Mouse (Mus musculus) intestine, embryonic 15.5 days (tissue): ENCODE data around the gene Serpina1a. TPM values are rescaled to one million over a fixed set of nuclear protein-coding genes. Genes with fewer than 3 reads are reported as not detected.
"Not testable (repeated sequence)": the region's sequence is repeated elsewhere in the genome, so short reads cannot be mapped to it uniquely, and the experiment has no call there.

Experiments
- ATAC-seq: fragments of 200-750 bp; cut with Nextera tagmentation; 2 replicates; pipeline ENCODE4 v1.8.0; 2017; ENCODE audit warnings: moderate TSS enrichment, moderate library complexity
- H3K27ac ChIP-seq: fragments of 300-500 bp; sonication (generic); 2 replicates; pipeline ENCODE4 v1.5.1; 2015; ENCODE audit warnings: mild to moderate bottlenecking, inconsistent platforms
- H3K27me3 ChIP-seq: fragments of 300-500 bp; sonication (generic); replicated peaks from 2 replicates; pipeline ENCODE4 v1.6.1; 2015; ENCODE audit warnings: inconsistent platforms
- H3K36me3 ChIP-seq: fragments of 300-500 bp; sonication (generic); 2 replicates; pipeline ENCODE4 v1.6.1; 2015; ENCODE audit warnings: inconsistent platforms
- H3K4me1 ChIP-seq: fragments of 300-500 bp; sonication (generic); replicated peaks from 2 replicates; pipeline ENCODE4 v1.6.1; 2015; ENCODE audit warnings: inconsistent platforms
- H3K4me2 ChIP-seq: fragments of 300-500 bp; sonication (generic); replicated peaks from 2 replicates; pipeline ENCODE4 v1.6.1; 2015; ENCODE audit warnings: mild to moderate bottlenecking, inconsistent platforms
- H3K4me3 ChIP-seq: fragments of 300-500 bp; sonication (generic); replicated peaks from 2 replicates; pipeline ENCODE4 v1.5.1; 2015; ENCODE audit warnings: inconsistent platforms
- H3K9ac ChIP-seq: fragments of 300-500 bp; sonication (generic); 2 replicates; pipeline ENCODE4 v1.6.1; 2015; ENCODE audit warnings: inconsistent platforms
- H3K9me3 ChIP-seq: fragments of 300-500 bp; sonication (generic); 2 replicates; pipeline ENCODE4 v1.6.1; 2016; ENCODE audit warnings: inconsistent platforms
- WGBS: fragments of 180-500 bp; shearing (Covaris S2); methylation state at CpG from one replicate; pipeline ENCODE4 v1.1.7; 2015; 5-methylcytosine and 5-hydroxymethylcytosine counted together
- polyA plus RNA-seq: library from polyadenylated mRNA; unstranded; fragments of >200 nt; fragmentation: Nextera tagmentation; extraction: Ambion mirVana; gene quantifications from 2 replicates; pipeline ENCODE4 v1.2.1, GENCODE M21; 2015

Serpina1a gene
- polyA plus RNA-seq, 1 experiment from 2014 or later = 31.2 TPM

GRCm38 (mm10) chr12:103823826-103824225 is 39.5 kb downstream of the Serpina1a start:
- not testable (repeated sequence) for H3K27ac ChIP-seq, H3K9ac ChIP-seq, H3K9me3 ChIP-seq, H3K4me1 ChIP-seq, H3K4me2 ChIP-seq, H3K4me3 ChIP-seq, H3K27me3 ChIP-seq, H3K36me3 ChIP-seq, ATAC-seq
- 76% methylated on average over 5 of the region's 5 CpGs for WGBS

Other genes starting within 250 kb of the Serpina1a start
- 1.8 and 2.3 TPM in 2 replicates for gene Serpina10, start 232.1 kb downstream of the Serpina1a start, polyA plus RNA-seq
- 96.8 and 146 TPM in 2 replicates for gene Serpina6, start 206.3 kb downstream of the Serpina1a start, polyA plus RNA-seq
- 0.30 and 0.56 TPM in 2 replicates for gene Serpina16, start 187.4 kb downstream of the Serpina1a start, polyA plus RNA-seq
- gene Serpina1f, start 168.0 kb downstream of the Serpina1a start, polyA plus RNA-seq = not detected in 2 replicates
- 10.1 and 12.4 TPM in 2 replicates for gene Serpina1d, start 90.0 kb downstream of the Serpina1a start, polyA plus RNA-seq
- 59.9 and 63.5 TPM in 2 replicates for gene Serpina1b, start 33.2 kb downstream of the Serpina1a start, polyA plus RNA-seq
- 30.0 and 31.8 TPM in 2 replicates for gene Serpina1c, start 41.3 kb upstream of the Serpina1a start, polyA plus RNA-seq
- 25.6 and 27.7 TPM in 2 replicates for gene Serpina1e, start 95.4 kb upstream of the Serpina1a start, polyA plus RNA-seq
- 0.10 TPM in 1 of 2 replicates, not detected in the other for gene Serpina11, start 126.4 kb upstream of the Serpina1a start, polyA plus RNA-seq
- gene Serpina9, start 150.2 kb upstream of the Serpina1a start, polyA plus RNA-seq = not detected in 2 replicates
- gene Serpina12, start 180.9 kb upstream of the Serpina1a start, polyA plus RNA-seq = not detected in 2 replicates
- not detected in 2 replicates for gene Serpina5, start 237.6 kb upstream of the Serpina1a start, polyA plus RNA-seq
- gene Serpina3a, start 249.2 kb upstream of the Serpina1a start, polyA plus RNA-seq = not detected in 2 replicates